Mouse (Mus musculus) forebrain, embryonic 11.5 days (tissue): ENCODE results near the gene Xaf1. TPM values are rescaled to one million over a fixed set of nuclear protein-coding genes. Genes with fewer than 3 reads are reported as not detected.
"Not testable (repeated sequence)": the region's sequence is repeated elsewhere in the genome, so short reads cannot be mapped to it uniquely, and the experiment has no call there.

ENCODE experiments used
- ATAC-seq: fragments of 200-750 bp; cut with Nextera tagmentation; replicated peaks from 2 replicates; pipeline ENCODE4 v1.8.0; 2017; ENCODE audit warnings: moderate TSS enrichment; ENCODE audit not compliant: low FRiP score
- DNase-seq: peaks from one replicate; pipeline ENCODE4 v3.0.0-alpha.2; 2017; ENCODE audit warnings: low spot score
- H3K27ac ChIP-seq: fragments of 300-500 bp; sonication (generic); 2 replicates; pipeline ENCODE4 v1.5.1; 2014; ENCODE audit warnings: low read depth, low read length
- H3K27me3 ChIP-seq: fragments of 300-500 bp; sonication (generic); 2 replicates; pipeline ENCODE4 v1.6.1; 2014; ENCODE audit warnings: mild to moderate bottlenecking, low read length, mixed read lengths; ENCODE audit not compliant: control insufficient read depth, insufficient read depth
- H3K36me3 ChIP-seq: fragments of 300-500 bp; sonication (generic); 2 replicates; pipeline ENCODE4 v1.6.1; 2014; ENCODE audit warnings: mild to moderate bottlenecking, low read length, moderate library complexity, mixed read lengths; ENCODE audit not compliant: control insufficient read depth, insufficient read depth
- H3K4me1 ChIP-seq: fragments of 300-500 bp; sonication (generic); replicated peaks from 2 replicates; pipeline ENCODE4 v1.6.1; 2014; ENCODE audit warnings: low read length, mixed read lengths; ENCODE audit not compliant: control insufficient read depth, insufficient read depth
- H3K4me2 ChIP-seq: fragments of 300-500 bp; sonication (generic); 2 replicates; pipeline ENCODE4 v1.6.1; 2014; ENCODE audit warnings: low read depth, mild to moderate bottlenecking, low read length, moderate library complexity, mixed read lengths; ENCODE audit not compliant: severe bottlenecking
- H3K4me3 ChIP-seq: fragments of 300-500 bp; sonication (generic); 2 replicates; pipeline ENCODE4 v1.5.1; 2014; ENCODE audit warnings: low read depth, low read length
- H3K9ac ChIP-seq: fragments of 300-500 bp; sonication (generic); 2 replicates; pipeline ENCODE4 v1.6.1; 2014; ENCODE audit warnings: low read length
- H3K9me3 ChIP-seq: fragments of 300-500 bp; sonication (generic); 2 replicates; pipeline ENCODE4 v1.6.1; 2016; ENCODE audit warnings: low read length, mixed read lengths; ENCODE audit not compliant: control insufficient read depth
- WGBS: fragments of 180-500 bp; shearing (Covaris S2); extraction: QIAGEN DNeasy Blood & Tissue Kit; methylation state at CpG from one replicate; pipeline ENCODE4 v1.1.7; 2014; 5-methylcytosine and 5-hydroxymethylcytosine counted together
- polyA plus RNA-seq: library from polyadenylated mRNA; unstranded; fragments of >200 nt; fragmentation: Nextera tagmentation; extraction: Ambion mirVana; gene quantifications from 2 replicates; pipeline ENCODE4 v1.2.1, GENCODE M21; 2014

Gene Xaf1
- polyA plus RNA-seq, 1 experiment from 2014 or later: 2.4 TPM

- H3K27ac ChIP-seq: not testable (repeated sequence)
These were observed 41.8 kb downstream of the Xaf1 start for GRCm38 (mm10) chr11:72343238-72343625.

GRCm38 (mm10) chr11:72343904-72344303 is 42.5 kb downstream of the Xaf1 start:
- H3K4me3 ChIP-seq: no peak overlapping the region
- no peak for ATAC-seq
- H3K36me3 ChIP-seq: no peaks in the 10 kb centered on the region
- 25% methylated on average over 8 of the region's 8 CpGs for WGBS
- no peaks in the 10 kb centered on the region for H3K9me3 ChIP-seq
- DNase-seq: peak; percentile 76
- H3K27me3 ChIP-seq: no peaks in the 10 kb centered on the region
- H3K4me2 ChIP-seq: no peak overlapping the region
- no peak overlapping the region for H3K9ac ChIP-seq
- H3K4me1 ChIP-seq: no peaks in the 10 kb centered on the region
- no peak overlapping the region for H3K27ac ChIP-seq

More at GRCm38 (mm10) chr11:72343238-72343625, 41.8 kb downstream of the Xaf1 start:
- DNase-seq, H3K9me3 ChIP-seq, H3K27me3 ChIP-seq, H3K4me1 ChIP-seq, H3K4me3 ChIP-seq, ATAC-seq, H3K36me3 ChIP-seq, H3K4me2 ChIP-seq, H3K9ac ChIP-seq: not testable (repeated sequence)
- WGBS: 93% methylated on average over 5 of the region's 5 CpGs

- H3K4me3 ChIP-seq: no peak overlapping the region
- DNase-seq: no peak
- WGBS: 92% methylated on average over 11 of the region's 11 CpGs
These were observed 43.1 kb downstream of the Xaf1 start for GRCm38 (mm10) chr11:72344486-72344885.

GRCm38 (mm10) chr11:72348563-72348962 is 47.1 kb downstream of the Xaf1 start:
- DNase-seq (no peak), ATAC-seq (no peak)
- no peak overlapping the region for H3K4me3 ChIP-seq
- no peak overlapping the region for H3K9ac ChIP-seq
- 66% methylated on average over 10 of the region's 10 CpGs for WGBS
- no peaks in the 10 kb centered on the region for H3K4me1 ChIP-seq
- H3K4me2 ChIP-seq: no peak overlapping the region
- no peak overlapping the region for H3K27ac ChIP-seq
- H3K9me3 ChIP-seq: no peaks in the 10 kb centered on the region
- H3K36me3 ChIP-seq: no peaks in the 10 kb centered on the region
- no peaks in the 10 kb centered on the region for H3K27me3 ChIP-seq

More at GRCm38 (mm10) chr11:72344486-72344885, 43.1 kb downstream of the Xaf1 start:
- Histone ChIP-seq H3K27ac (no peak overlapping the region), H3K4me2 (no peak overlapping the region), H3K36me3 (no peaks in the 10 kb centered on the region), H3K9me3 (no peaks in the 10 kb centered on the region), H3K9ac (no peak overlapping the region), H3K27me3 (no peaks in the 10 kb centered on the region), H3K4me1 (no peaks in the 10 kb centered on the region)
- no peak for ATAC-seq

GRCm38 (mm10) chr11:72349016-72349415 is 47.6 kb downstream of the Xaf1 start:
- H3K4me1 ChIP-seq: no peaks in the 10 kb centered on the region
- no peaks in the 10 kb centered on the region for H3K9me3 ChIP-seq
- no peaks in the 10 kb centered on the region for H3K36me3 ChIP-seq
- 75% methylated on average over 8 of the region's 8 CpGs for WGBS
- no peaks in the 10 kb centered on the region for H3K27me3 ChIP-seq
- ATAC-seq (no peak), DNase-seq (no peak)
- H3K4me2 ChIP-seq: no peak overlapping the region
- H3K4me3 ChIP-seq: no peak overlapping the region
- no peak overlapping the region for H3K9ac ChIP-seq
- no peak overlapping the region for H3K27ac ChIP-seq

- WGBS: 82% methylated on average over 4 of the region's 4 CpGs
- ATAC-seq: no peak
- no peak for DNase-seq
These were observed 48.2 kb downstream of the Xaf1 start for GRCm38 (mm10) chr11:72349652-72350051.

GRCm38 (mm10) chr11:72352272-72352671 is 50.8 kb downstream of the Xaf1 start:
- no peak for DNase-seq
- H3K9ac ChIP-seq: no peak overlapping the region

More at GRCm38 (mm10) chr11:72349652-72350051, 48.2 kb downstream of the Xaf1 start:
- no peak overlapping the region for H3K9ac ChIP-seq
- no peak overlapping the region for H3K4me3 ChIP-seq
- H3K9me3 ChIP-seq: no peaks in the 10 kb centered on the region
- no peaks in the 10 kb centered on the region for H3K36me3 ChIP-seq
- H3K4me1 ChIP-seq: no peaks in the 10 kb centered on the region
- no peak overlapping the region for H3K4me2 ChIP-seq
- H3K27ac ChIP-seq: no peak overlapping the region
- no peaks in the 10 kb centered on the region for H3K27me3 ChIP-seq

GRCm38 (mm10) chr11:72353186-72353585 is 51.8 kb downstream of the Xaf1 start:
- H3K36me3 ChIP-seq: no peaks in the 10 kb centered on the region
- H3K4me3 ChIP-seq: no peak overlapping the region
- 80% methylated on average over 3 of the region's 3 CpGs for WGBS
- no peaks in the 10 kb centered on the region for H3K9me3 ChIP-seq
- DNase-seq (no peak), ATAC-seq (no peak)
- no peak overlapping the region for H3K9ac ChIP-seq
- no peaks in the 10 kb centered on the region for H3K27me3 ChIP-seq
- H3K27ac ChIP-seq: no peak overlapping the region
- no peak overlapping the region for H3K4me2 ChIP-seq
- no peaks in the 10 kb centered on the region; the same call in 1 of the 2 replicates for H3K4me1 ChIP-seq

More at GRCm38 (mm10) chr11:72352272-72352671, 50.8 kb downstream of the Xaf1 start:
- no peaks in the 10 kb centered on the region for H3K9me3 ChIP-seq
- ATAC-seq: no peak
- H3K27me3 ChIP-seq: no peaks in the 10 kb centered on the region
- no peaks in the 10 kb centered on the region for H3K36me3 ChIP-seq
- WGBS: 82% methylated on average over 1 of the region's 1 CpGs
- no peaks in the 10 kb centered on the region; the same call in 1 of the 2 replicates for H3K4me1 ChIP-seq
- no peak overlapping the region for H3K4me2 ChIP-seq
- no peak overlapping the region for H3K4me3 ChIP-seq
- no peak overlapping the region for H3K27ac ChIP-seq

GRCm38 (mm10) chr11:72354971-72355728 is 53.7 kb downstream of the Xaf1 start:
- H3K27ac ChIP-seq: no peak overlapping the region
- H3K36me3 ChIP-seq: no peaks in the 10 kb centered on the region
- no peaks in the 10 kb centered on the region for H3K9me3 ChIP-seq
- no peaks in the 10 kb centered on the region for H3K27me3 ChIP-seq
- no peak overlapping the region for H3K4me3 ChIP-seq
- 21% methylated on average over 20 of the region's 20 CpGs for WGBS
- peak; percentile 33; the same call in 1 of the 2 replicates for ATAC-seq
- H3K9ac ChIP-seq: no peak overlapping the region
- H3K4me2 ChIP-seq: peak overlapping the region; percentile 36; the same call in 1 of the 2 replicates
- H3K4me1 ChIP-seq: no peaks in the 10 kb centered on the region; the same call in 1 of the 2 replicates
- peak; percentile 91 for DNase-seq
